Mouse (Mus musculus) heart, adult 2 months (tissue): ENCODE measurements at regions not wholly inside any gene's neighbourhood (a gene's known extent, or its start where the extent isn't known, plus 50 kb on each side); places are given as distances from the start of the nearest gene placed in this dataset.

Experiments
- CTCF ChIP-seq: fragments of 200-600 bp; IDR thresholded peaks from 2 replicates; pipeline ENCODE4 v1.8.1; 2022; ENCODE audit warnings: antibody characterized with exemption, mild to moderate bottlenecking, moderate library complexity
- EP300 ChIP-seq: fragments of 200-500 bp; IDR thresholded peaks from 2 replicates; pipeline ENCODE4 v1.6.1; 2011; ENCODE audit warnings: low read depth, low read length, control low read depth; ENCODE audit not compliant: insufficient read depth
- POLR2A ChIP-seq: fragments of 200-500 bp; IDR thresholded peaks from 2 replicates; pipeline ENCODE4 v1.6.1; 2011; ENCODE audit warnings: mild to moderate bottlenecking, low read depth, low read length, control low read depth; ENCODE audit not compliant: insufficient read depth

DNA sequence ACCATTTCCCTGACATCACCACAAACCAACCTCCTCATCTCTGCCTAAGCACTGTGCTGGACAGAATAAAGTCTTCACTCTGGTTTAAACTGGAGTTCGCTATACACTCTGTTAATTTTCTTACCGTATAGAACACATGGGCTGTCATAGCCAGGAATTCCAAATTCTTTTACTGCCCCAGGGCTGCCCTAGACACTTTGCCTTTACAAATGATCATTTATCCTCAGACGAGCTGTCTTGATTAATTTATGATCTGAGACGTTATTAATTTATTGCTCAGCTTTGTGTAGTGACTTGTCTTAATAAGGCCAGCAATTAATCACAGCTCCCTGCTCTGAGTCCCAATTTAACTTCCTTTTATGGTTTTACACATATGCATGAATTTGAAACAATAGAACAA lies 125.2 kb upstream of the Lnx1 start:
- TF ChIP-seq CTCF = no peak
- TF ChIP-seq POLR2A = no peak
- TF ChIP-seq EP300 = no peak
